Mouse (Mus musculus) embryonic facial prominence, embryonic 15.5 days (tissue): ENCODE data around the gene Lgals3bp. TPM values are rescaled to one million over a fixed set of nuclear protein-coding genes. Genes with fewer than 3 reads are reported as not detected.

ENCODE experiments used
- ATAC-seq: fragments of 200-750 bp; cut with Nextera tagmentation; 2 replicates; pipeline ENCODE4 v1.8.0; 2017; ENCODE audit warnings: low read depth, moderate TSS enrichment; ENCODE audit not compliant: insufficient number of reproducible peaks, low FRiP score, low TSS enrichment
- H3K27ac ChIP-seq: fragments of 300-500 bp; sonication (generic); replicated peaks from 2 replicates; pipeline ENCODE4 v1.5.1; 2015; ENCODE audit warnings: mild to moderate bottlenecking, inconsistent platforms
- H3K27me3 ChIP-seq: fragments of 300-500 bp; sonication (generic); 2 replicates; pipeline ENCODE4 v1.6.1; 2015; ENCODE audit warnings: inconsistent platforms
- H3K36me3 ChIP-seq: fragments of 300-500 bp; sonication (generic); 2 replicates; pipeline ENCODE4 v1.6.1; 2015; ENCODE audit warnings: mild to moderate bottlenecking, inconsistent platforms
- H3K4me1 ChIP-seq: fragments of 300-500 bp; sonication (generic); 2 replicates; pipeline ENCODE4 v1.6.1; 2015; ENCODE audit warnings: inconsistent platforms
- H3K4me2 ChIP-seq: fragments of 300-500 bp; sonication (generic); replicated peaks from 2 replicates; pipeline ENCODE4 v1.6.1; 2015; ENCODE audit warnings: mild to moderate bottlenecking, inconsistent platforms
- H3K4me3 ChIP-seq: fragments of 300-500 bp; sonication (generic); replicated peaks from 2 replicates; pipeline ENCODE4 v1.5.1; 2015; ENCODE audit warnings: mild to moderate bottlenecking, inconsistent platforms
- H3K9ac ChIP-seq: fragments of 300-500 bp; sonication (generic); 2 replicates; pipeline ENCODE4 v1.6.1; 2015; ENCODE audit warnings: inconsistent platforms
- H3K9me3 ChIP-seq: fragments of 300-500 bp; sonication (generic); replicated peaks from 2 replicates; pipeline ENCODE4 v1.6.1; 2016; ENCODE audit warnings: inconsistent platforms
- WGBS: fragments of 180-500 bp; shearing (Covaris S2); methylation state at CpG from one replicate; pipeline ENCODE4 v1.1.7; 2015; 5-methylcytosine and 5-hydroxymethylcytosine counted together
- polyA plus RNA-seq: library from polyadenylated mRNA; unstranded; fragments of >200 nt; fragmentation: Nextera tagmentation; extraction: Ambion mirVana; gene quantifications from 2 replicates; pipeline ENCODE4 v1.2.1, GENCODE M21; 2015

The Lgals3bp gene
- polyA plus RNA-seq, 1 experiment from 2014 or later: 19.8 TPM

DNA sequence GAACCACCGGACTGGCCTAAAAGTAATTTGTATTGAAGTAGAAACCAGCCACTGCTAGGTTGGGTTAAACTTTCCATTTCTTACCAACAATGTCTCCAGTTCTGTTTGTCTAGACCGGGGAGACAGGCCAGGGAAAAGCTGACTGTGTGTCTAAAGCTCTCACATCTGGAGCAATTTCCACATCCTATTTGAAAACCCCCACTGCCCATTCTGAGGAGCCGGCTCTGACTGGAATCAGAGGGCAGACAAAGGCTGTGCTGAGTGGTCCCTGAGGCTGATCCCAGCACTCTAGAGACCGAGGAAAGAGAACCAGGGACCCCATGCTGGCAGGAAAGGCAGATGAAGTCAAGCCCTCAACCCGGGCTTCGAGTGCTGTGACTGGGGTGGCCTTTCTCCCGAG is 29.3 kb downstream of the Lgals3bp start:
- no peak overlapping the region for H3K9ac ChIP-seq
- no peak for ATAC-seq
- H3K4me1 ChIP-seq: peaks cover 34% of the 10 kb centered on the region
- peak overlapping the region; percentile 63; the same call in 1 of the 2 replicates for H3K27ac ChIP-seq
- H3K4me2 ChIP-seq: no peak overlapping the region
- no peaks in the 10 kb centered on the region for H3K27me3 ChIP-seq
- H3K36me3 ChIP-seq: no peaks in the 10 kb centered on the region
- 37% methylated on average over 7 of the region's 7 CpGs for WGBS
- no peaks in the 10 kb centered on the region for H3K9me3 ChIP-seq
- H3K4me3 ChIP-seq: no peak overlapping the region

GRCm38 (mm10) chr11:118371876-118372275 is 30.0 kb downstream of the Lgals3bp start:
- Histone ChIP-seq H3K9ac (no peak overlapping the region), H3K9me3 (no peaks in the 10 kb centered on the region), H3K4me1 (peaks cover 34% of the 10 kb centered on the region), H3K27me3 (no peaks in the 10 kb centered on the region), H3K4me2 (no peak overlapping the region), H3K27ac (no peak overlapping the region), H3K4me3 (no peak overlapping the region), H3K36me3 (no peaks in the 10 kb centered on the region)
- ATAC-seq: no peak
- WGBS: 68% methylated on average over 7 of the region's 7 CpGs

GRCm38 (mm10) chr11:118369657-118370056 is 32.2 kb downstream of the Lgals3bp start:
- Histone ChIP-seq H3K9ac (no peak overlapping the region), H3K4me2 (no peak overlapping the region), H3K4me3 (no peak overlapping the region), H3K4me1 (peaks cover 42% of the 10 kb centered on the region), H3K36me3 (no peaks in the 10 kb centered on the region), H3K27ac (no peak overlapping the region), H3K27me3 (no peaks in the 10 kb centered on the region), H3K9me3 (no peaks in the 10 kb centered on the region)
- ATAC-seq: no peak
- 73% methylated on average over 8 of the region's 8 CpGs for WGBS

DNA sequence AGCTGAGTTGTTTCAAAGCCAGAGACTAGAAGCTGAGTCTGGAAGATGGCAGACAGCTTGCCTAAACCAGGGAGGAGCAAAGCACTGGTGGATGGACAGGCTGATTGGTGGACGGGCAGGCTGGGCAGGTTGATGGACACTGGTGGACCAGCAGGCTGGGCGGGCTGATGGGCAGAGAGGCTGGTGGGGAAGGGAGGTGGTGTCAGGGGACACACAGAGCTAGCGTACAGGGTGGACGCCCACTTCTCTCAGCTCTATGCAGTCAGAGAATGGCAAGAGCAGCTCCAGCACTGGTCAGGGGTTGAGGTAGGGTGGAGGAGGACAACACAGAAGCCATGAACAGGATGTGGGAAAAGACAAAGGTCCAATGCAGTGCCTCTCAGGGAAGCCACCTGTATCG is 32.6 kb downstream of the Lgals3bp start:
- no peak for ATAC-seq
- no peak overlapping the region for H3K9ac ChIP-seq

GRCm38 (mm10) chr11:118368330-118368729 is 33.6 kb downstream of the Lgals3bp start:
- no peak for ATAC-seq
- 63% methylated on average over 3 of the region's 3 CpGs for WGBS
- Histone ChIP-seq H3K27me3 (no peaks in the 10 kb centered on the region), H3K36me3 (no peaks in the 10 kb centered on the region), H3K4me2 (no peak overlapping the region), H3K27ac (no peak overlapping the region), H3K9ac (no peak overlapping the region), H3K9me3 (no peaks in the 10 kb centered on the region), H3K4me3 (no peak overlapping the region), H3K4me1 (peaks cover 54% of the 10 kb centered on the region)

More for the DNA sequence above, 32.6 kb downstream of the Lgals3bp start:
- H3K4me2 ChIP-seq: no peak overlapping the region
- 74% methylated on average over 5 of the region's 5 CpGs for WGBS
- no peaks in the 10 kb centered on the region for H3K9me3 ChIP-seq
- H3K4me1 ChIP-seq: peaks cover 45% of the 10 kb centered on the region
- no peaks in the 10 kb centered on the region for H3K36me3 ChIP-seq
- no peak overlapping the region for H3K4me3 ChIP-seq
- no peak overlapping the region for H3K27ac ChIP-seq
- no peaks in the 10 kb centered on the region for H3K27me3 ChIP-seq

DNA sequence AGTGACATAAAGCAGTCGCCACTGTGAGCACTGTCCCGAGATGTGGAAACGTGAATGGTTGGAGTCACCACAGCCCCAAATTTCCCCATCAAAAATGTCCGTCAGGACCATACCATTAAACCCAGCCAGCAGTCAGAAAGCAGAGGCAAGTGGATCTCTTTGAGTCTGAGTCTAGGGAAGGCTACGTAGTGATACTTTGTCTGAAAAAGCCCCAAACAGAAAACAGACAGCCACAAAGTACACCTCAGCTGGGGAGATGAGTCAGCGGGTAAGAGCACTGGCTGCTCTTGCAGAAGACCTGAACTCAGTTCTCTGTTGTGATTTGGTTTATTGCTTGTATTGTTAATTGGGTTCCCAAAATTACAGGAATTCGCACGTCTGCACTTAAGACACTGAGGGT is 35.3 kb downstream of the Lgals3bp start:
- Histone ChIP-seq H3K9ac (no peak overlapping the region), H3K4me3 (no peak overlapping the region), H3K4me2 (no peak overlapping the region), H3K27ac (0 out of 2 replicates have a peak overlapping the region, but pooled peaks have one; percentile 89), H3K27me3 (no peaks in the 10 kb centered on the region), H3K9me3 (no peaks in the 10 kb centered on the region), H3K4me1 (peaks cover 55% of the 10 kb centered on the region), H3K36me3 (no peaks in the 10 kb centered on the region)
- no peak for ATAC-seq
- WGBS: 61% methylated on average over 8 of the region's 8 CpGs

DNA sequence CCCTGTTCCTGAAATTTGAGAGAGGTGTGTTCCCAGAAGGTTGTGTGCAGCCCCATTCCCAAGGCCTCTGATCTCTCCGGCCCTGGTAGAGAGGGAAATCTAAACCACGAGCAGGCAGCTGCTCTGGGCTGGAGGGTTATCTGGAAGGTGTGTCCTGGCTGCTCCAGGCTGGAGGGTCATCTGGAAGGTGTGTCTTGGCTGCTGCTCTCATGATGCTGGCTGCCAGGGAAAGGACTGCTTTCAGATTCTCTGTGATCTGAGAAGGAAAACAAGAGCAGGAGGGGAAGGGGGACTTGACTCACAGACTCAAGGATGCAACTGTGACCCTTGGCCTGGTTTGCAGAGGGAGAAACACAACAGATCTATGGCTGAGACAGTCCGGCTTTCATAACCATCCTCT is 35.8 kb downstream of the Lgals3bp start:
- H3K9ac ChIP-seq: no peak overlapping the region
- WGBS: 53% methylated on average over 3 of the region's 3 CpGs
- no peaks in the 10 kb centered on the region for H3K27me3 ChIP-seq
- no peak overlapping the region for H3K4me3 ChIP-seq
- H3K4me1 ChIP-seq: peaks cover 53% of the 10 kb centered on the region
- no peak overlapping the region for H3K4me2 ChIP-seq
- no peak for ATAC-seq
- H3K36me3 ChIP-seq: no peaks in the 10 kb centered on the region
- no peaks in the 10 kb centered on the region for H3K9me3 ChIP-seq
- H3K27ac ChIP-seq: peak overlapping the region; percentile 89

- Histone ChIP-seq H3K4me3 (no peak overlapping the region), H3K4me1 (peaks cover 63% of the 10 kb centered on the region), H3K4me2 (no peak overlapping the region), H3K27me3 (no peaks in the 10 kb centered on the region), H3K27ac (peak overlapping the region; percentile 89), H3K9ac (no peak overlapping the region), H3K36me3 (no peaks in the 10 kb centered on the region), H3K9me3 (no peaks in the 10 kb centered on the region)
- peak; percentile 78 for ATAC-seq
- 28% methylated on average over 7 of the region's 7 CpGs for WGBS
Observed at GRCm38 (mm10) chr11:118365171-118365570, 36.7 kb downstream of the Lgals3bp start.

DNA sequence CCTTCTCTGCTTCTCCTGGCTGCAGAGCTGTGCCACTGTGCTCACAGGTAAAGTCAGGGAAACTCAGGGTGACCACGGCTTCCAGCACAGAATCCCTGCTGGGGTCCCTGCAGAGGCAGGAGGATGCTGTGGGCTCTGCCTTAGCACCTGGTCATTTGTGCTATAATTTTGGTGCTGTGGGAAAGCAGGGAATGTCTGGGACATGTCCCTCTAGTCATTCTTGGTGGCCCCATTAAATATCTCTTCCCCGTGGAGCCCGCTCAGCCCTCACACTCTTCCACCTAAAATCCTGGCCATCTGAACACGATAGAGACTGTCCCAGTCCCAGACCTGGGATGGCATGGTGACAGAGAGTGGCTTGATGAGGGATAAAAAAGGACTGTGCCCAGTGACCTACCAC is 37.9 kb downstream of the Lgals3bp start:
- no peaks in the 10 kb centered on the region for H3K9me3 ChIP-seq
- H3K4me1 ChIP-seq: peaks cover 63% of the 10 kb centered on the region
- H3K4me2 ChIP-seq: no peak overlapping the region
- no peak for ATAC-seq
- H3K9ac ChIP-seq: no peak overlapping the region
- no peak overlapping the region for H3K4me3 ChIP-seq
- H3K27me3 ChIP-seq: no peaks in the 10 kb centered on the region
- 0 out of 2 replicates have a peak overlapping the region, but pooled peaks have one; percentile 86 for H3K27ac ChIP-seq
- no peaks in the 10 kb centered on the region for H3K36me3 ChIP-seq
- 79% methylated on average over 4 of the region's 4 CpGs for WGBS

- peak overlapping the region; percentile 86 for H3K27ac ChIP-seq
- H3K27me3 ChIP-seq: no peaks in the 10 kb centered on the region
- H3K4me2 ChIP-seq: peak overlapping the region; percentile 3; the same call in 1 of the 2 replicates
- H3K9me3 ChIP-seq: no peaks in the 10 kb centered on the region
- WGBS: 4% methylated on average over 8 of the region's 8 CpGs
- peak; percentile 85 for ATAC-seq
- no peak overlapping the region for H3K9ac ChIP-seq
- no peaks in the 10 kb centered on the region for H3K36me3 ChIP-seq
- H3K4me1 ChIP-seq: peaks cover 63% of the 10 kb centered on the region
- no peak overlapping the region for H3K4me3 ChIP-seq
Observed at GRCm38 (mm10) chr11:118362971-118363518, 38.8 kb downstream of the Lgals3bp start.

DNA sequence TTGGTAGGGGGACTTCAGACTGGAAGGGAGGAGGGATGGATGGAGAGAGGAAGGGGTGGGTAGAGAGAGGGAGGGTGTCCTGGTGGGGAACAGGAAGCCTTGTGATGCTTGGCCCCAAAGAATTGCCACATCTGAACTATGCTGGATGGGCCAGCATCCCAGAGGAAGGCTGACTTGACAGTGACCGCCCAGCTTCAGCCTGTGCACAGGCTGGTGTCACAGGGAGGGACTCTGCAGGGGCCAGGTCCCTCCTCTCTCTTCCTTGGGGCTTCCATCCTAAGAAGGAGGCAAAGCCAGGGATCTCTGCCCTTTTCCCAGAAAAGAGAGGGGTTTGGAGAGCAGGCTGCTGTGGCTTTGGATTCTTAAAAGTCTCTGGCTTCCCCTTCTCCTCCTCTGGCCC is 39.4 kb downstream of the Lgals3bp start:
- H3K9ac ChIP-seq: no peak overlapping the region
- 62% methylated on average over 1 of the region's 1 CpGs for WGBS
- peak; percentile 0; the same call in 1 of the 2 replicates for ATAC-seq

GRCm38 (mm10) chr11:118360907-118361341 is 41.0 kb downstream of the Lgals3bp start:
- Histone ChIP-seq H3K27ac (0 out of 2 replicates have a peak overlapping the region, but pooled peaks have one; percentile 34), H3K4me2 (no peak overlapping the region), H3K4me3 (no peak overlapping the region), H3K9me3 (no peaks in the 10 kb centered on the region), H3K36me3 (no peaks in the 10 kb centered on the region), H3K4me1 (peaks cover 55% of the 10 kb centered on the region), H3K9ac (no peak overlapping the region), H3K27me3 (no peaks in the 10 kb centered on the region)
- 40% methylated on average over 10 of the region's 10 CpGs for WGBS
- no peak for ATAC-seq

More for the DNA sequence above, 39.4 kb downstream of the Lgals3bp start:
- H3K27ac ChIP-seq: peak overlapping the region; percentile 86
- H3K4me2 ChIP-seq: no peak overlapping the region
- H3K4me3 ChIP-seq: no peak overlapping the region
- no peaks in the 10 kb centered on the region for H3K9me3 ChIP-seq
- H3K4me1 ChIP-seq: peaks cover 63% of the 10 kb centered on the region
- no peaks in the 10 kb centered on the region for H3K27me3 ChIP-seq
- no peaks in the 10 kb centered on the region for H3K36me3 ChIP-seq
